Comparison of ENCODE assay signal across 18 mouse cellular contexts in the genomic region with DNA sequence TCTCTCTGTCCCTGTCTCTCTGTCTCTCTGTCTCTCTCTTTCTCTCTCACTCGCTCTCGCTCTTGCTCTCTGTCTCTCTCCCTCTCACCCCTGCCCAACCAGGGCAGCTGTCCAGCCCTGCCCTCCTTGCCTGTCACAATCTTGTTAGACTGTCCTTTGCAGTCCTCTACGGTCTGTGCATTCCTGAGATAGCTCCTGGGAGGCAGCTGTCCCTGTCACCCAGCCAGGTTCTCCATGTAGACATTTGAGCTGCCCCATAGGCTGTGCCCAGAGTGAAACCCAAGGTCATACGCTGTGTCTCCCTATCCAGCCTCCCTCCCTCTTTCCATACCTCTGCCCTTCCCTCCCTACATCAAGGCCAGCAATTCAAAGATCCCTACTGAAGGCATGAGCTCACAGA. TPM values are rescaled to one million over a fixed set of nuclear protein-coding genes. Genes with fewer than 3 reads are reported as not detected.
DNase-seq lines count a peak whose midpoint lies in the region; ATAC-seq and TF ChIP-seq lines count a peak whose summit lies in the region.
"Had no signal": no experiment of that assay in that cellular context is flagged by ENCODE, and none has a peak within 500 bp of the region (broad histone marks: within the 10 kb centered on the region; RNA-seq: fewer than 3 reads in every experiment).

No protein-coding gene starts in this region.

- no peak overlapping the region for H3ac ChIP-seq in C2C12 (ENCODE audit: control insufficient read depth, insufficient read length, low read depth)

- no peaks in the 10 kb centered on the region for H3K79me2 ChIP-seq in C2C12 (ENCODE audit: control insufficient read depth, insufficient read depth)

- peak; percentile 88 for DNase-seq in gastrocnemius, adult 2 months
- DNase-seq in heart, embryonic 10.5 days (ENCODE audit: low spot score): peak; percentile 83
- DNase-seq in heart, postnatal 36 days: peak; percentile 41 to 54
- no peak for DNase-seq in right cerebral cortex, postnatal 36 days (ENCODE audit: low spot score in 2 of 2)
- DNase-seq in c-Kit-positive CD71-positive TER-119-positive erythroid progenitor cells, embryonic 14.5 days (ENCODE audit: low spot score): no peak
- no peak for DNase-seq in lung, postnatal 0 days (ENCODE audit: low spot score)
- DNase-seq: cerebellum, adult 9-11 months; kidney, postnatal 36 days; lung, postnatal 36 days; midbrain, embryonic 14.5 days; thymus, adult 2 months had no signal

- peaks cover 14% of the 10 kb centered on the region for H3K27me3 ChIP-seq in C2C12 (ENCODE audit: control insufficient read depth, insufficient read depth, insufficient read length)
- peaks cover 14% of the 10 kb centered on the region for H3K27me3 ChIP-seq in heart, embryonic 10.5 days (ENCODE audit: insufficient read depth, poor library complexity, severe bottlenecking)
- H3K27me3 ChIP-seq in lung, postnatal 0 days (replicated peaks; ENCODE audit: insufficient read depth, low read length): no peaks in the 10 kb centered on the region
- H3K27me3 ChIP-seq: embryonic facial prominence, embryonic 13.5 days; forebrain, embryonic 12.5 days had no signal

- no peak for ATAC-seq in lung, postnatal 0 days
- ATAC-seq: CD4-positive, CD25-positive, alpha-beta regulatory T cell, adult 4 months; liver, embryonic 12.5 days had no signal

- no peak overlapping the region for H3K4me3 ChIP-seq in C2C12 (ENCODE audit: insufficient read depth, poor library complexity, severe bottlenecking)
- no peak overlapping the region for H3K4me3 ChIP-seq in gastrocnemius, adult 2 months
- H3K4me3 ChIP-seq in heart, embryonic 10.5 days: 0 out of 2 replicates have a peak overlapping the region, but pooled peaks have one; percentile 3
- H3K4me3 ChIP-seq in lung, postnatal 0 days (ENCODE audit: low read depth, low read length): no peak overlapping the region
- H3K4me3 ChIP-seq: embryonic facial prominence, embryonic 13.5 days; forebrain, embryonic 12.5 days; liver, embryonic 12.5 days had no signal

- H3K4me1 ChIP-seq in heart, embryonic 10.5 days: peaks cover 44% of the 10 kb centered on the region
- H3K4me1 ChIP-seq in lung, postnatal 0 days (ENCODE audit: insufficient read depth, low read depth, low read length): no peaks in the 10 kb centered on the region
- H3K4me1 ChIP-seq: embryonic facial prominence, embryonic 13.5 days; liver, embryonic 12.5 days had no signal

- TF ChIP-seq EP300 in lung, postnatal 0 days (IDR thresholded peaks at IDR 0.05): no peak

- no peaks in the 10 kb centered on the region for H3K79me3 ChIP-seq in C2C12 (ENCODE audit: low read depth)

- intact Hi-C loops in gastrocnemius, adult 2 months (cut with DNase I): no loop called here
- intact Hi-C loops in heart, postnatal 36 days (cut with DNase I): no loop called here

- peak overlapping the region; percentile 59 for H3K27ac ChIP-seq in gastrocnemius, adult 2 months
- peak overlapping the region; percentile 54 for H3K27ac ChIP-seq in heart, embryonic 10.5 days
- no peak overlapping the region for H3K27ac ChIP-seq in lung, postnatal 0 days (ENCODE audit: low read length)
- H3K27ac ChIP-seq: embryonic facial prominence, embryonic 13.5 days; forebrain, embryonic 12.5 days; liver, embryonic 12.5 days had no signal

- H3K4me2 ChIP-seq in lung, postnatal 0 days (replicated peaks; ENCODE audit: low read depth, low read length): no peak overlapping the region
- H3K4me2 ChIP-seq: embryonic facial prominence, embryonic 13.5 days; forebrain, embryonic 12.5 days; liver, embryonic 12.5 days had no signal

- H3K36me3 ChIP-seq in C2C12 (ENCODE audit: control insufficient read depth, insufficient read depth): no peaks in the 10 kb centered on the region
- H3K36me3 ChIP-seq in heart, embryonic 10.5 days: no peaks in the 10 kb centered on the region
- no peaks in the 10 kb centered on the region for H3K36me3 ChIP-seq in lung, postnatal 0 days (ENCODE audit: insufficient read depth, low read length)
- H3K36me3 ChIP-seq: embryonic facial prominence, embryonic 13.5 days; forebrain, embryonic 12.5 days; liver, embryonic 12.5 days had no signal

- H3K9me3 ChIP-seq in heart, embryonic 10.5 days: no peaks in the 10 kb centered on the region
- no peaks in the 10 kb centered on the region for H3K9me3 ChIP-seq in lung, postnatal 0 days (ENCODE audit: low read length)
- H3K9me3 ChIP-seq: embryonic facial prominence, embryonic 13.5 days; forebrain, embryonic 12.5 days; liver, embryonic 12.5 days had no signal

- no peak overlapping the region for H3K9ac ChIP-seq in lung, postnatal 0 days (replicated peaks; ENCODE audit: low read depth)
- H3K9ac ChIP-seq: embryonic facial prominence, embryonic 13.5 days; forebrain, embryonic 12.5 days; liver, embryonic 12.5 days had no signal

- no peak for TF ChIP-seq CTCF in C2C12 (IDR thresholded peaks at IDR 0.05; ENCODE audit: control insufficient read depth, insufficient read depth, insufficient read length)
- no peak for TF ChIP-seq CTCF in gastrocnemius, adult 2 months (IDR thresholded peaks at IDR 0.05)
- TF ChIP-seq CTCF in lung, postnatal 0 days (IDR thresholded peaks at IDR 0.05): no peak

- WGBS in heart, embryonic 10.5 days: 38% methylated on average over 4 of the region's 4 CpGs
- WGBS in lung, postnatal 0 days: 58% methylated on average over 4 of the region's 4 CpGs

TF ChIP-seq in C2C12, 6 proteins besides CTCF, POLR2A, EP300 and RAD21:
- TF ChIP-seq FOSL1 (IDR thresholded peaks at IDR 0.05; ENCODE audit: insufficient read depth, low read length, poor library complexity, severe bottlenecking) (no peak), MAX (IDR thresholded peaks at IDR 0.05) (no peak), USF1 (IDR thresholded peaks at IDR 0.05; ENCODE audit: low read depth) (no peak), MYOD1 (IDR thresholded peaks at IDR 0.05; ENCODE audit: control insufficient read depth, insufficient read length, low read depth) (peak; percentile 29), CEBPB (IDR thresholded peaks at IDR 0.05; ENCODE audit: low read depth) (no peak), MYOG (IDR thresholded peaks at IDR 0.05; ENCODE audit: control insufficient read depth, extremely low read depth, insufficient read length) (no peak)

RNA-seq across cellular contexts. Expression of a gene that starts 13.2 kb away (rescaled TPM):
- polyA plus RNA-seq in C2C12 (2012; fragmentation: generic; extraction: Trizol): 0.40 TPM
- 100 to 1,000 TPM in 1 of 2 experiments, 10 to 100 TPM in 1; 31.1 to 100 TPM for total RNA-seq in gastrocnemius, adult 2 months (2021)
- 0.05 TPM in 1 of 2 replicates, not detected in the other for polyA plus RNA-seq in heart, embryonic 10.5 days (2016; fragmentation: Nextera tagmentation; extraction: Ambion mirVana)
- total RNA-seq in heart, postnatal 36 days (2021): under 1 TPM; 0.86 to 0.95 TPM
- polyA plus RNA-seq in lung, postnatal 0 days (2015; fragmentation: Nextera tagmentation; extraction: Ambion mirVana): 3.0 and 3.3 TPM in 2 replicates
- total RNA-seq: granulocyte monocyte progenitor cell, adult 5-6 weeks had no signal
- polyA plus RNA-seq: CD4-positive, CD25-positive, alpha-beta regulatory T cell, adult 4 months had no signal

RNA-seq across cellular contexts. Expression of a gene that starts 44.7 kb away (rescaled TPM):
- 0.04 TPM for polyA plus RNA-seq in C2C12 (2012; fragmentation: generic; extraction: Trizol)
- total RNA-seq in gastrocnemius, adult 2 months (2021): not detected
- 0.13 TPM in 1 of 2 replicates, not detected in the other for polyA plus RNA-seq in heart, embryonic 10.5 days (2016; fragmentation: Nextera tagmentation; extraction: Ambion mirVana)
- under 1 TPM; 0.27 to 0.69 TPM for total RNA-seq in heart, postnatal 36 days (2021)
- not detected in 2 replicates for polyA plus RNA-seq in lung, postnatal 0 days (2015; fragmentation: Nextera tagmentation; extraction: Ambion mirVana)
- total RNA-seq: granulocyte monocyte progenitor cell, adult 5-6 weeks had no signal
- polyA plus RNA-seq: CD4-positive, CD25-positive, alpha-beta regulatory T cell, adult 4 months; forebrain, embryonic 12.5 days; midbrain, embryonic 14.5 days; neural tube, embryonic 14.5 days had no signal

Comparison
In these comparisons a context has a peak if more than half of its experiments do, and no peak if none do; other contexts are left out.
1. DNase-seq: peak in gastrocnemius, adult 2 months (single experiment), heart, embryonic 10.5 days (single experiment) and heart, postnatal 36 days (2 of 2); none in right cerebral cortex, postnatal 36 days (0 of 2), c-Kit-positive CD71-positive TER-119-positive erythroid progenitor cells, embryonic 14.5 days (single experiment) and lung, postnatal 0 days (single experiment).